Mouse (Mus musculus) forebrain, embryonic 12.5 days (tissue): Measurements from ENCODE around the gene Lpp. TPM values are rescaled to one million over a fixed set of nuclear protein-coding genes. Genes with fewer than 3 reads are reported as not detected.

Source experiments
- ATAC-seq: fragments of 200-750 bp; cut with Nextera tagmentation; 2 replicates; pipeline ENCODE4 v1.8.0; 2017; ENCODE audit warnings: moderate TSS enrichment; ENCODE audit not compliant: low FRiP score
- H3K27ac ChIP-seq: fragments of 300-500 bp; sonication (generic); 2 replicates; pipeline ENCODE4 v1.5.1; 2016; ENCODE audit warnings: mild to moderate bottlenecking
- H3K27me3 ChIP-seq: fragments of 300-500 bp; sonication (generic); 2 replicates; pipeline ENCODE4 v1.6.1; 2016; ENCODE audit warnings: mild to moderate bottlenecking
- H3K36me3 ChIP-seq: fragments of 300-500 bp; sonication (generic); replicated peaks from 2 replicates; pipeline ENCODE4 v1.6.1; 2016; ENCODE audit warnings: mild to moderate bottlenecking
- H3K4me1 ChIP-seq: fragments of 300-500 bp; sonication (generic); 2 replicates; pipeline ENCODE4 v1.6.1; 2016
- H3K4me2 ChIP-seq: fragments of 300-500 bp; sonication (generic); 2 replicates; pipeline ENCODE4 v1.6.1; 2016; ENCODE audit warnings: mild to moderate bottlenecking, moderate library complexity
- H3K4me3 ChIP-seq: fragments of 300-500 bp; sonication (generic); replicated peaks from 2 replicates; pipeline ENCODE4 v1.5.1; 2016; ENCODE audit warnings: mild to moderate bottlenecking
- H3K9ac ChIP-seq: fragments of 300-500 bp; sonication (generic); 2 replicates; pipeline ENCODE4 v1.6.1; 2016; ENCODE audit warnings: mild to moderate bottlenecking
- H3K9me3 ChIP-seq: fragments of 300-500 bp; sonication (generic); 2 replicates; pipeline ENCODE4 v1.6.1; 2016
- whole genome bisulfite sequencing: fragments of 180-500 bp; shearing (Covaris S2); methylation state at CpG from one replicate; pipeline ENCODE4 v1.1.7; 2016; 5-methylcytosine and 5-hydroxymethylcytosine counted together
- polyA plus RNA-seq: library from polyadenylated mRNA; unstranded; fragments of >200 nt; fragmentation: Nextera tagmentation; extraction: Ambion mirVana; gene quantifications from 2 replicates; pipeline ENCODE4 v1.2.1, GENCODE M21; 2016

The Lpp gene
- polyA plus RNA-seq, 1 experiment from 2014 or later = 18.1 TPM

DNA sequence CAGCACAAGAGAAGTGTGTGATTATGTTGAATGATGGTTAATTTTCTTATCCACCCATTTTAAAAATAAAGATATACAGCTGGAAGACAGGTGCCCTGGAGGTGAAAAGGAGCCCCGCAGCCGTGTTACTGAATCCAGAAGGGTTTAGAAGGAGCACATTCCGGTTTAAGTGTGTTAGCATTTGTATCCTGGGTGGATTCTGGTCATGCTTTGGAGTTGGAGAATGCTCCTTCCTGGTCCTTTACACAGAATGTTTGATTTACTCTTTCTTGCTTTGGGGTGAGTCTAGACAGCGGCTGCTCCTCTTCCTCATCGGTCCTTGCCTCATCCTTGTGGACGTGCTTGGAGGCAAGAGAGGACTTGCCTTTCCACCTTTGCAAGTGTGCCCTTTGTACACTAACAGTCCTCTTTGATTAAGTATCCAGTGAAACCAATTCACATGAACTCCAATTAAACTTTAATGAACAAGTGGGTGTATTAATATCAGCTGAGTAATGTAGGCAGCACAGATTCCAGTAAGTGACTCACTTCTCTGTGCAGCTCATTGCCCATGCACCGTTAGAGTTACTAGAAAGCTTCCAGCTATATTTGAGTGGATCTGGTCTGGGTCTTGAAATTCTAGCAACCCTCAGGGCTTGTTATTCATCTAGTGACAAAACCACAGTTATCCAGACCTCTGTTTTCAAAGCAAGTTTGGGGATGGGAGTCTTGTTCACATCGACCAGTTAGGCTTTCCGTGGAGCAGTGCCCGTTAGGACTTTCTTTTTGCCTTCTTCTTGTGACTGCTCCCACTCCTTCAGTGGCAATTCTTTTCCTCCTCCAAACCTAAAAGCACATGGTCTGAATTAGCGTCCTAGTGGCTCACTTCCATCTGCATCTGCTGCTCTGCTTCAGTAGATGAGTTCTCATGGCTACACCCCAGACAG is 121.8 kb downstream of the Lpp start:
- WGBS = 83% methylated on average over 11 of the region's 11 CpGs
- H3K36me3 ChIP-seq = no peaks in the 10 kb centered on the region
- H3K27ac ChIP-seq = no peak overlapping the region
- no peak overlapping the region for H3K4me3 ChIP-seq
- no peak overlapping the region for H3K9ac ChIP-seq
- H3K4me1 ChIP-seq = no peaks in the 10 kb centered on the region; the same call in 1 of the 2 replicates
- no peaks in the 10 kb centered on the region for H3K27me3 ChIP-seq
- no peak overlapping the region for H3K4me2 ChIP-seq
- no peaks in the 10 kb centered on the region for H3K9me3 ChIP-seq
- no peak for ATAC-seq

DNA sequence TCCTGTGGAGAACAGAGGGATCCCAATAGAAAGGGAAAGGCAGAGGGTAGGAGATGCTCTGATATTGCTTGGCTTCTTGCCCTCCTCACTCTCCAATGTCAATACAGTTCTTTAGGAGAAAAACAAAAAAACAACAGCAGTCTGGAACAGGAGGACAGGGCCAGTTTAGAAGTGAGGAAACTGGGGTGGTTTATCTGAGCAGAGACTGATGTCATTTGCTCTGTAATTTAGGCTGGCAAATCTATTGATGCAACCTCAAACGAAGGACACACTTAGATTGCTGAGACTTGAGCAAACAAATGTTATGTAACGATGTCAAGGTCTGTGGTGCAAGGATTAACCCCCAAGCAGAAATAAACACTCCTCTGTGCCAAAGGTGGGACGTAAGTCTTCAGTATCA is 123.7 kb downstream of the Lpp start:
- no peaks in the 10 kb centered on the region for H3K36me3 ChIP-seq
- H3K4me1 ChIP-seq = no peaks in the 10 kb centered on the region; the same call in 1 of the 2 replicates
- no peaks in the 10 kb centered on the region for H3K9me3 ChIP-seq
- no peaks in the 10 kb centered on the region for H3K27me3 ChIP-seq
- no peak overlapping the region for H3K4me3 ChIP-seq
- no peak overlapping the region for H3K4me2 ChIP-seq
- no peak for ATAC-seq
- H3K9ac ChIP-seq = no peak overlapping the region
- WGBS = 74% methylated on average over 3 of the region's 3 CpGs
- no peak overlapping the region for H3K27ac ChIP-seq

DNA sequence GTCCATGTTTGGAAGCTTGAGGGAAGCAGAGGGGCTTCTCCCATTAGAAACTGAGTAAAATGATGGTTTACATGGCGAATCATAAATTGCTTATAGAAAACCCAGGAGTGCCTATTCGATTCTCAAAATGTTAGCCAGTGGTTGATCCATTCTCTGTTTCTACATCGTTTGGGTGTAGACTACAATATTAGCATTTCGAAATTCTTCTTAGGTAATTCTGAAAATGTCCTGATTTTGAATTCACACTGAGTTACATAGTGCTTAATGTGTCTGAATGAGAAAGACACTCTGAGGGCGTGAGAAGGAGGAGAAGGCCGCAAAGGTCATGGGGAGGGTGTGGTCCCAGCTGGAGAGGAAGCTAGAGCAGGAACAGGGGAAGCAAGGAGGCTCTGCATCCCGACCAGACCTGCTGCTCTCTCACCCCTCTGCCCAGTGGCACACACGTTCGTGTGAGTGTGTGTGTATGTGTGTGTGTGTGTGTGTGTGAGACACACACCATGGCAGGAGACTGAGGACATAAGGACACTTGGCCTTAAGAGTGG is 124.3 kb downstream of the Lpp start:
- Histone ChIP-seq H3K9ac (no peak overlapping the region), H3K4me1 (no peaks in the 10 kb centered on the region; the same call in 1 of the 2 replicates), H3K9me3 (no peaks in the 10 kb centered on the region), H3K4me2 (no peak overlapping the region), H3K27ac (no peak overlapping the region), H3K4me3 (no peak overlapping the region), H3K27me3 (no peaks in the 10 kb centered on the region), H3K36me3 (no peaks in the 10 kb centered on the region)
- ATAC-seq = no peak
- WGBS = 70% methylated on average over 9 of the region's 9 CpGs

DNA sequence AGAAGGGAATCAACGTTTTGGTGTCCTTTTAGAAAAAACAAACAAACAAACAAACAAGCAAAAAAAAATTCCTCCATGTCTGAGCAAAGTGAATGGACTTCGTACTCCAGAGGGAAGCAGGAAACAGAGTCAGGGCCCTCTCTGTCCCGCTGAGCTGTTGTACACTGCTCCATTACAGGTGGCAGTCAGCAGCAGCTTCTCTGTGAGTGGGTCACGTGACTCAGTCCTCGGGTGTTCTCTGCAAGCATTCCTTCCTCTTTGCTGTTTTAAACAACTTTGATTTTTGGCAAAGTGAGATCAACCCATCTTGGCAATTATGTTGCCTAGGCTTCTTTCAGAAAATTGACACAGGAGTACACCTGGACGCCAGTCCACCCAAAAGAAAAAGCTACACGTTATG is 125.5 kb downstream of the Lpp start:
- Histone ChIP-seq H3K36me3 (no peaks in the 10 kb centered on the region), H3K9me3 (no peaks in the 10 kb centered on the region), H3K27me3 (no peaks in the 10 kb centered on the region), H3K4me3 (no peak overlapping the region), H3K4me2 (no peak overlapping the region), H3K27ac (no peak overlapping the region), H3K9ac (no peak overlapping the region), H3K4me1 (no peaks in the 10 kb centered on the region; the same call in 1 of the 2 replicates)
- WGBS = 82% methylated on average over 7 of the region's 7 CpGs
- ATAC-seq = no peak

DNA sequence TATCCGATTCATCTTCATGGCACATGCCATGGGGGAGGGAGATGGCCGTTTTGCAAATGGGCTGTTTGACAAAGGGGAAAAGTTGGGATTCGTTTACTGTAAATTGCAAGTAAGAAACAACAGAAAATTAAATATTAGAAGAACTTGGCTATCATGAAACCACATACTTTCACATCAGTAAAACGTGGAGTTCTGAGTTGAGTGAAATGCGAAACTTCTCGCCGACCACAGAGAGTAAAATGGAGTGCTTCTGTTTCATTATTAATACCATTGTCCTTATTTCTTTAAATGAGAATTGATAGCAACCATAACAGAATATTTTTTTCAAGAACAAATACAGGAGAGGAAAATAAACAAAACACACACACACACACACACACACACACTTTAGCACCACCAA is 133.9 kb downstream of the Lpp start:
- Histone ChIP-seq H3K4me1 (no peaks in the 10 kb centered on the region), H3K9me3 (no peaks in the 10 kb centered on the region), H3K9ac (no peak overlapping the region), H3K27me3 (no peaks in the 10 kb centered on the region), H3K36me3 (no peaks in the 10 kb centered on the region), H3K4me3 (no peak overlapping the region), H3K4me2 (no peak overlapping the region), H3K27ac (no peak overlapping the region)
- ATAC-seq = no peak
- WGBS = 97% methylated on average over 7 of the region's 7 CpGs

DNA sequence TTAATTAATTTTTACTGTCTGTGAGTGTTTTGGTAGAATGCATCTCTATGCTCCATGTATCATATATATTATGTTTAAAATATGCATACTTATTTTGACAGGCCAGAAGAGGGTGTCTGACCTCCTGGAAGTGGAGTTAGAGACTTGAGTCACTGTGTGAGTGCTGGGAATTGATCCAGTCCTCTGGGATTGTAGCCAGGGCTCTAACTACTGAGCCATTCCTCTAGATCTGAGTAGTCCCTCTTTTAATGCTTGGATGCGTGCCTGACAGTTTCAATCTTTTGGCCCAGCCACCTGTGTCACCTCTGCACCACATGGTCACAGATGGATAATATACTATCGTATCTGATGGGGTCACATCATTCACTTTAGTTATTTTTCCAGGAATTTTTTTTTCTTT is 138.4 kb downstream of the Lpp start:
- H3K4me3 ChIP-seq = no peak overlapping the region
- no peak overlapping the region for H3K4me2 ChIP-seq
- H3K27me3 ChIP-seq = no peaks in the 10 kb centered on the region
- no peak overlapping the region for H3K27ac ChIP-seq
- no peak for ATAC-seq
- WGBS = 81% methylated on average over 2 of the region's 2 CpGs
- H3K9me3 ChIP-seq = no peaks in the 10 kb centered on the region
- H3K9ac ChIP-seq = no peak overlapping the region
- H3K36me3 ChIP-seq = no peaks in the 10 kb centered on the region
- no peaks in the 10 kb centered on the region for H3K4me1 ChIP-seq

DNA sequence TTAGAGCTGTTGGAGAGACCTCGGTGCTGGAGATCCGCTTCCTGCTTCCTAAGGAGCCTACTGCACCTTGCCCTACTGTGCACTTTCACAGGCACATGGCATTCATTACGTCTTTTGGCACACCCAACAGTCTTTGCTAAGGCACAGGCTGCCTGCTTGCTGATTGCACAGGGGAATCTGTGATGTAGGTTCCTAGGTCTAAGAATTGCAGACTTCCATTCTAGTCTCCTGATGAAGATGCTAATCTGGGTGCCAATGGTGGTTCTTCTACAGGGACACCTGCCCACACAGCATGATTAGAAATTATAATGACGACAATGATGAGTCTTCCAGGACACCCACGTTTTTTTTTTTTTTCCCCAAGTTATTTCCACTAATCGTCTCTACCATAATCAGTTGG is 141.9 kb downstream of the Lpp start:
- H3K9ac ChIP-seq = no peak overlapping the region
- 87% methylated on average over 6 of the region's 6 CpGs for WGBS
- H3K9me3 ChIP-seq = no peaks in the 10 kb centered on the region
- H3K4me2 ChIP-seq = no peak overlapping the region
- H3K4me3 ChIP-seq = no peak overlapping the region
- H3K4me1 ChIP-seq = no peaks in the 10 kb centered on the region
- no peak for ATAC-seq
- no peaks in the 10 kb centered on the region for H3K27me3 ChIP-seq
- no peak overlapping the region for H3K27ac ChIP-seq
- H3K36me3 ChIP-seq = no peaks in the 10 kb centered on the region

DNA sequence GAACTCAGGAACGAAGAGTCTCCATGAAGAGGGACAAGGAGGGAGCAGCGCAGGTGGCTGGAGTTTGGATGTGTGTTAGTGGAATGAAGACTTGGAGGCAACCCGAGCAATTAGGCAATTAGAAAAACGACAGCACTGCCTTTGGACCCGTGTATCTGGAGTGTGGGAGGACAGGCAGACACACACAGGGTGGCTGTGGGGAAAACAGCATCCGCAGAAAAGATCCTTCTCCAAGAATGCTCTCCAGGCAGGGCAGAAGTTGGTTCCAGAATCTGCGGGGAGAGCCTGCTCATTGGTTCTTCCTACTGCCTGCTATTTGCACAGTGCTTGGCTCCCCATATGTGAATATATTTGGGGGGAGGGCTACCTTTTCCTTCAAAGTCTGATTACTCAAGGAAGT is 143.0 kb downstream of the Lpp start:
- WGBS = 81% methylated on average over 7 of the region's 7 CpGs
- Histone ChIP-seq H3K4me1 (no peaks in the 10 kb centered on the region), H3K4me3 (no peak overlapping the region), H3K4me2 (no peak overlapping the region), H3K9me3 (no peaks in the 10 kb centered on the region), H3K27ac (no peak overlapping the region), H3K9ac (no peak overlapping the region), H3K27me3 (no peaks in the 10 kb centered on the region), H3K36me3 (no peaks in the 10 kb centered on the region)
- no peak for ATAC-seq

DNA sequence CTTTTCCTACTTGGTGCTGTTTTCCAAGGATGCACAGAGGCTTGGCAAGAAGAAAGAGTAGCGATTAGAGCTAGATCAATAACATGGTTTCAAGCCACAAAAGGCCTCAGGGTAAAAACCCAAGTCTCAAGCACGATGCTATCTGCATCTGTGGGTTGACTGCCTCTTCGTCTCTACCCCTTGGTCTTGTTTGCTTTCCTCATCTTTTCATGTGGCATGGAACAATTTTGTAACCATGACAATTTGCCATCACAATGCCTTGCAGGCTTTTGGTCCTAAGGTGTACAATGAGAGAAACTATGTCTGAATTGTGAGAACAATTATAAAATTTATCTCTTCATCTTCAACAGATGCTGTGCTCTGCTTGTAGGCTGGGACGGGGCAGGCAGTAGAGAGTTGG is 145.7 kb downstream of the Lpp start:
- 88% methylated on average over 4 of the region's 4 CpGs for WGBS
- Histone ChIP-seq H3K27ac (no peak overlapping the region), H3K4me1 (no peaks in the 10 kb centered on the region), H3K36me3 (no peaks in the 10 kb centered on the region), H3K4me3 (no peak overlapping the region), H3K4me2 (no peak overlapping the region), H3K9me3 (no peaks in the 10 kb centered on the region), H3K9ac (no peak overlapping the region), H3K27me3 (no peaks in the 10 kb centered on the region)
- ATAC-seq = no peak

DNA sequence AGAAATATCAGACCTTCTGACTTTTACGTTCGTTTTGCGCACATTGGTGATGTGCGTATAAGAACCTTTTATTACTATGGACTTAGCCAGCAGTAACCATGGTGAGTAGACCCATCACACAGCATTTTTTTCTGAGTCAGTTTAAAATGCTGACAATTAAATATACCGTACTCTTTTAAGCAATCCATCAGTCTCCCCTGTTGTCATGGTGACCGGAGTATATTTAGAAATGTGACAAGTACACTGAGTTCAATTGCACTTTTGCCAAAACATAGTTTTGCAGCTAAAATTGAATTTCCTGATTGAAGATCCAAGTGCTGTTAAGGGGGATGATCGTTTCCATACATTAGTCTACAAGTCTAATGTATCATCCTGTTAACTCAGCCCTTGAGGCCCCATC is 149.6 kb downstream of the Lpp start:
- 89% methylated on average over 7 of the region's 7 CpGs for WGBS
- H3K4me3 ChIP-seq = no peak overlapping the region
- H3K27ac ChIP-seq = no peak overlapping the region
- H3K9me3 ChIP-seq = no peaks in the 10 kb centered on the region
- no peak overlapping the region for H3K9ac ChIP-seq
- no peak overlapping the region for H3K4me2 ChIP-seq
- no peaks in the 10 kb centered on the region for H3K36me3 ChIP-seq
- no peaks in the 10 kb centered on the region for H3K4me1 ChIP-seq
- H3K27me3 ChIP-seq = no peaks in the 10 kb centered on the region
- no peak for ATAC-seq

DNA sequence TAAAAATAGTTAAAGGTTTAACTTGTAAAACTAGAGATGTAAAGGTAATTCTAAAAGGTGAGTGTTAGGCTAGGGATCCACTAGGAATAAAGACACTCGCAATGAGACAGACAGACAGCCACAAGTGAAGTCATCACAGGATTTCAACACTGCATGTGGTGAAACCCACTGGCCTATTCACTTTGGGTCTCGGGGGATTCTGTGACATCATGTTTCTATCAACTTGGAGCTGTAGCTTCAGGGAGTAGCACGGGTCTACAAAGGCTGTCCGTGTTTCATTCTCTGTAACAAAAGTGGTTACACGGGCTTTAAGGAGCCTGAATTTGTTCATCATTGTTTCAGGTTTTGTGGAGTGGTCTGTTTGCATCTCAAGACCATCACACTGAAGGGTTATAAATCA is 152.1 kb downstream of the Lpp start:
- Histone ChIP-seq H3K27me3 (no peaks in the 10 kb centered on the region), H3K4me2 (no peak overlapping the region), H3K9me3 (no peaks in the 10 kb centered on the region), H3K36me3 (no peaks in the 10 kb centered on the region), H3K4me1 (no peaks in the 10 kb centered on the region), H3K4me3 (no peak overlapping the region), H3K9ac (no peak overlapping the region), H3K27ac (no peak overlapping the region)
- 88% methylated on average over 5 of the region's 5 CpGs for WGBS
- no peak for ATAC-seq

DNA sequence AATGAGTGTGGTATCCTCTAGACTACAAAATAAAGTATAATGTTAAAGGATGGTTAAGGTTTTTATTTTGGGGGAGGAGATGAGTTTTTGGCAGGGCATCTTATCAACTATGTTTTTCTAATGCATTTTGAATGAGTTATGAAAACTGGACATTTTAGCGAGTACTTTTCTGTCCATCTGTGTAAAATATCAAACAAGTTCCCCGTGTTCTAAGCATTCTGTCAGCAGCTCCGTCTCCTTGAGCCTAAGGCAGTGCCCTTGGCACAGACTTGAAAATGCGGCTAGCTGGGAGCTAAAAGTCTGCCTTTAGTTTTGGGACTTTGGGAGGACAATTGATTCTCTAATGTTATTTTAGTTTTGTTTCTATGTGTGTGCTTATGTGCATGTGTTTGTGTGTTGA is 165.2 kb downstream of the Lpp start:
- Histone ChIP-seq H3K9ac (no peak overlapping the region), H3K27ac (no peak overlapping the region), H3K4me1 (no peaks in the 10 kb centered on the region), H3K4me2 (no peak overlapping the region), H3K36me3 (no peaks in the 10 kb centered on the region), H3K4me3 (no peak overlapping the region), H3K27me3 (no peaks in the 10 kb centered on the region), H3K9me3 (no peaks in the 10 kb centered on the region)
- WGBS = 92% methylated on average over 4 of the region's 4 CpGs
- ATAC-seq = no peak

DNA sequence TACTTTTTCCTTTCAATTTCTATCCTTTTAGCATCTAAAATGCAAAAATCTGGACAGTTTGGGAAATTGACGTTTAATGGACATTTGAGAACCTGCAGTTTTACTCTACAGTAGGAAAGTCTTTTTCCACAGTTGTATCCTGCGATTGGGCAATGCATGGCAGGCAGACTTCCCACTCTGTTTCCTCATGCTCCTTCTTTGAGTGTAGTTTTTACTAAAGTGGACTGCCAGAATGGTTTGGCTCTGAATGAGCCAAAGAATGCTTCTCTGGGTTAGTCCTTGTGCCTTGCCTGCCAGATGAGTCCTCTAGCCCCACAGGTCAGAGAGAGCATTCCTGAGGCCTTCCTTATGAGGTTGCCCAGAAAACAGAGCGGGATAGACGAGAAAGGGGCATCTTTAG is 166.5 kb downstream of the Lpp start:
- no peak overlapping the region for H3K9ac ChIP-seq
- no peaks in the 10 kb centered on the region for H3K27me3 ChIP-seq
- no peak overlapping the region for H3K4me3 ChIP-seq
- no peaks in the 10 kb centered on the region for H3K36me3 ChIP-seq
- H3K4me2 ChIP-seq = no peak overlapping the region
- no peaks in the 10 kb centered on the region for H3K4me1 ChIP-seq
- no peak overlapping the region for H3K27ac ChIP-seq
- WGBS = 89% methylated on average over 4 of the region's 4 CpGs
- H3K9me3 ChIP-seq = no peaks in the 10 kb centered on the region
- no peak for ATAC-seq
